Mouse (Mus musculus) testis, adult 2 months (tissue): ENCODE measurements around the gene Zc3h12c. TPM values are rescaled to one million over a fixed set of nuclear protein-coding genes. Genes with fewer than 3 reads are reported as not detected.

Experiments
- H3K27ac ChIP-seq: fragments of 200-500 bp; 2 replicates; pipeline ENCODE4 v1.5.1; 2012; ENCODE audit warnings: low read depth, low read length; ENCODE audit not compliant: control insufficient read depth, insufficient read depth
- H3K27me3 ChIP-seq: fragments of 200-500 bp; 2 replicates; pipeline ENCODE4 v1.6.1; 2012; ENCODE audit warnings: mild to moderate bottlenecking, low read length, moderate library complexity; ENCODE audit not compliant: control insufficient read depth, insufficient read depth
- H3K36me3 ChIP-seq: fragments of 200-500 bp; 2 replicates; pipeline ENCODE4 v1.6.1; 2012; ENCODE audit warnings: mild to moderate bottlenecking, low read length; ENCODE audit not compliant: control insufficient read depth, insufficient read depth
- H3K4me1 ChIP-seq: fragments of 200-500 bp; 2 replicates; pipeline ENCODE4 v1.6.1; 2012; ENCODE audit warnings: low read length; ENCODE audit not compliant: control insufficient read depth, insufficient read depth
- H3K4me3 ChIP-seq: fragments of 200-500 bp; 2 replicates; pipeline ENCODE4 v1.5.1; 2012; ENCODE audit warnings: low read depth, mild to moderate bottlenecking, low read length, moderate library complexity, mixed read lengths; ENCODE audit not compliant: control insufficient read depth
- CTCF ChIP-seq: fragments of 200-500 bp; IDR thresholded peaks from 2 replicates; pipeline ENCODE4 v1.5.1; 2012; ENCODE audit warnings: low read depth, mild to moderate bottlenecking, inconsistent platforms, low read length, moderate library complexity; ENCODE audit not compliant: control insufficient read depth, insufficient read depth, insufficient replicate concordance
- POLR2A ChIP-seq: fragments of 200-500 bp; IDR thresholded peaks from 2 replicates; pipeline ENCODE4 v1.6.1; 2012; ENCODE audit warnings: low read depth, mild to moderate bottlenecking, inconsistent platforms, low read length, moderate library complexity; ENCODE audit not compliant: control insufficient read depth
- polyA plus RNA-seq: library from polyadenylated mRNA; depleted of rRNA; stranded (reverse); fragments of >200 nt; gene quantifications from 2 replicates; pipeline ENCODE4 v1.2.3, GENCODE M21; 2012

Zc3h12c gene
- polyA plus RNA-seq, 1 experiment, result 2.1 TPM

DNA sequence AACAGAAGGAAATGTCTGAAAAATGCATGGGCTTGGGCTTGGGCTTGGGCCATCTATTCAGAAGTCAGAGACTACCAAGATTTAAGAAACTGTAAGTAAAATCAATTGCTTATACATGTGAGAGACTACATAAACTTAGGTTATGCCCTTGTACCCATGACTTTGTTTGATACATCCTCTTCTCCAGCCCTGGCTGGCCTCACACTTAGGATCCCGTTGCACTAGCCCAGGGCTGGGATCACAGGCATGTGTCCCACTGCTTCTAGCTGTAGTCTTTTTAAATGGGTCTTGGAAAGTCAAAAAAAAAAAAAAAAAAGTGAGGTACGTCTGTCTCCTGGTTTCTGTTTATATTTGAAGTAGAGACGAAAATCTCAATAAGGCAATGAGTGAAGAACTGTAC, 1.3 kb downstream of the Zc3h12c start:
- no peak for TF ChIP-seq POLR2A
- TF ChIP-seq CTCF, result no peak
- Histone ChIP-seq H3K27ac (no peak overlapping the region; the same call in 1 of the 2 replicates), H3K36me3 (no peaks in the 10 kb centered on the region), H3K4me1 (peaks cover 5% of the 10 kb centered on the region), H3K4me3 (peak overlapping the region; percentile 39; the same call in 1 of the 2 replicates), H3K27me3 (no peaks in the 10 kb centered on the region)

DNA sequence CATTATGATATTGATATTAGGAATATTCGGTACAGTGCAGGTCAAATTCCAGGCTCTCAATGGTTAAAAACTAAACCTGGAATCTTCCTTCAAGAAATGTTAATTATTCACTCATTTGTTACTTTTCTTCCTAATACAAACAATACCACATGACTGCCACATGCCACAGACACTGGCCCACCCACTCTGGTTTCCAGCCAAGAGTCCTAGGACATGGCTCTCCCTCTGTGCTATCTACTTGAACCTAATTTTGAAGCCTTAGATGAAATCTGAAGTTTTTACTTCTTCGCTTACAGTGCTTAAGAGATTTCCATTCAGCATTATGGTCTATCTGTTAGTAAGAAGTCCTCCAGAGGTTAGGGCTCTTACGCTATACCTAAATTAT, 2.7 kb downstream of the Zc3h12c start:
- H3K4me3 ChIP-seq, result no peak overlapping the region
- H3K27ac ChIP-seq, result no peak overlapping the region

DNA sequence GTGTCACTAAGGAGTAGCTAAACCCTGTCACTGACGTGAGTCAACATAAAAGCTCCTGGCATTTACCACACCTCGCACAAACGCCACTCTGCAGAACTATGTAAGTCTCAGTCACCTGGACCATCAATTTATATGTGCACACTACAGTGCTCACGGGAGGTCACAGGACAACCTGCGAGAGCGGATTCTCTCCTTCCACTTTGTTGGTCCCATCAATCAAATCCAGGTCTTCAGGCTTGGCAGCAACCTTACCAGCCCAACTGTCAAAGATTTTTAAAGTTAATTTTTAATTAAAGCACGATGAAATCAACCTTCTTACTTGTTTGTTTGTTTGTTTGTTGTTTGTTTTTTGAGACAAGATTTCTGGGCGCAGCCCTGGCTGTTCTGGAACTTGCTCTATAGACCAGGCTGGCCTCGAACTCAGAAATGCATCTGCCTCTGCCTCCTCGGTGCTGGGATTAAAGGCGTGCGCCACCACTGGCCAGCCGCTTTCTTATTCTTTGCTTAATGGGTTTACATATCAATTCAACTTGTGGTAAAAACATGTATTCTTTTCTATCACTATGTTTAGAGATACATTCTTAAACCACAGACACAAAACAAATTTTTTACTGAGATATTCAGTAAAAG, 3.2 kb downstream of the Zc3h12c start:
- H3K27ac ChIP-seq, result no peak overlapping the region
- no peak for TF ChIP-seq POLR2A
- no peak for TF ChIP-seq CTCF

More for the DNA sequence above, 2.7 kb downstream of the Zc3h12c start:
- TF ChIP-seq POLR2A (no peak), CTCF (no peak)
- Histone ChIP-seq H3K4me1 (peaks cover 5% of the 10 kb centered on the region), H3K27me3 (no peaks in the 10 kb centered on the region), H3K36me3 (no peaks in the 10 kb centered on the region)

DNA sequence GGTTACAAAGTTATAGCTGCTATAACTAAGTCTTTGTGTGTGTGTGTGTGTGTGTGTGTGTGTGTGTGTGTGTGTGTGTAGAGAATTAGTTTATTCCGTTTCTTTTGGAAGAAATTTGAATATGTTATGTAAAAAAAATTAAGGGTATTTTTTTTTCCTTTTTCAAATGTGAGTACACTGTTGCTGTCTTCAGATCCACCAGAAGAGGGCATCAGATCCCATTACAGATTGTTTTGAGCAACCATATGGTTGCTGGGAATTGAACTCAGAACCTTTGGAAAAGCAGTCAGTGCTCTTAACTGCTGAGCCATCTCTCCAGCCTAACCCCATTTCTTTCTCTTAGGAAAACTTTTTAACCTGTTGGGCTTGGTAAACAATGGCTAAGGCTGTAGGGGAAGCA, 7.9 kb downstream of the Zc3h12c start:
- TF ChIP-seq CTCF (no peak), POLR2A (no peak)
- Histone ChIP-seq H3K36me3 (no peaks in the 10 kb centered on the region), H3K27ac (no peak overlapping the region), H3K27me3 (no peaks in the 10 kb centered on the region), H3K4me1 (no peaks in the 10 kb centered on the region), H3K4me3 (no peak overlapping the region)

More for the DNA sequence above, 3.2 kb downstream of the Zc3h12c start:
- H3K4me1 ChIP-seq, result peaks cover 5% of the 10 kb centered on the region
- H3K27me3 ChIP-seq, result no peaks in the 10 kb centered on the region
- H3K36me3 ChIP-seq, result no peaks in the 10 kb centered on the region
- no peak overlapping the region for H3K4me3 ChIP-seq

DNA sequence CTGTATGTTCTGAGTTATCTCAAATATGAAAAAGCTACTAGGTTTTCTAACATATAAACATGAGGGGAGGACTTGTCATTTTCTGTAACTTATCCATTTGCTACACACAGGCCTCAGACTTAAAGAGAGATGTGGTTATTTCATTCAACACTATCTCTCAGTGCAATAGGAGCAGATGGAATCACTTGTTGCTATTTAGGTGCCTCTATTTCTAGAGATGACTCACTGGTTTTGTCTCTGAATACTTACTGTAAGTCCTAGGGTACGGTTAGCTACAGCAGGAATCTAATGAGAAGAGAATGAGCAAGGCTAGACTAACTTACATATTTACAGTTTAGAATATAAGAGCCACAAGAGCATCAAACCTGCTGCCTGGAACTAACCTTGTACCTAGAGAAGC, 9.8 kb downstream of the Zc3h12c start:
- no peaks in the 10 kb centered on the region for H3K36me3 ChIP-seq
- no peak overlapping the region for H3K4me3 ChIP-seq
- H3K27ac ChIP-seq, result no peak overlapping the region
- no peaks in the 10 kb centered on the region for H3K4me1 ChIP-seq
- no peaks in the 10 kb centered on the region for H3K27me3 ChIP-seq
- no peak for TF ChIP-seq POLR2A
- TF ChIP-seq CTCF, result no peak

DNA sequence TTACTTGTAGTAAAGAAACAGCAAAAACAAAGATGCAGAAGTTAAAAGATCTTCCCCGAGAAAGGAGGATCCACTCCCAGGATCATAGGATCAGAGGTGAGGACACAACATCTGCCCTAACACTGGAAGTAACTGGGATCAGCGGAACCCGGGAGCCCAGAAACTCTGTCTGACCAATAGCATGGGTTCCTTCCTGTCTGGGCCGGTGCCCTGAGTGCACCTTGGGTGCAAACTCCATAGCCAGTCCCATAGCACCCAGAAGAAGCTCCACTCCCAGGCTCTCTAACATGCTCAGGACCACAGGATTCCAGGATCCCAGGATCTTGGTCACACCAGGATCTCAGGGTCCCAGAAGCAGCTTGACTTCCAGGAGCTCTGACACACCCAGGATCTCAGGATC, 13.0 kb downstream of the Zc3h12c start:
- TF ChIP-seq CTCF (no peak), POLR2A (no peak)
- Histone ChIP-seq H3K27ac (no peak overlapping the region), H3K4me1 (no peaks in the 10 kb centered on the region), H3K36me3 (no peaks in the 10 kb centered on the region), H3K4me3 (no peak overlapping the region), H3K27me3 (no peaks in the 10 kb centered on the region)

DNA sequence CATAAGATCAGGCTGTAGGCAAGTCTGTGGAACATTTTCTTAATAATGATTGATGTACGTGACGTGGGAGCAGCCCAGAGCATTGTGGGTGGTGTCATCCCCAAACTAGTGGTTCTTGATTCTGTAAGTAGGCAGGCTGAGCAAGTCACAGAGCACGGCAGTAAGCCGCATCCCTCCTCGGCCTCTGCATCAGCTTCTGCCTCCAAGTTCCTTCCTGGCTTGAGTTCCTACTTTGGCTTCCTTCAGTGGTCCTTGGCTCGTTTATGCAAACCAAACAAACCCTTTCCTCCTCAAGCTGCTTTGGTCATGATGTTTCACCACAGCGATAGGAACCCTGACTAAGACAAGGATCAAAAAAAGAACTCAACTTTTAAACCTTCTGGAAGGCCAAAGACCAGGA, 14.1 kb downstream of the Zc3h12c start:
- Histone ChIP-seq H3K4me3 (no peak overlapping the region), H3K27ac (no peak overlapping the region), H3K27me3 (no peaks in the 10 kb centered on the region), H3K36me3 (no peaks in the 10 kb centered on the region), H3K4me1 (no peaks in the 10 kb centered on the region)
- no peak for TF ChIP-seq CTCF
- no peak for TF ChIP-seq POLR2A
